Mouse (Mus musculus): ENCODE measurements around the gene Psma6. TPM values are rescaled to one million over a fixed set of nuclear protein-coding genes. Genes with fewer than 3 reads are reported as not detected.
A peak's percentile ranks its signal among the peaks of the same experiment; 100 is the strongest.

Gene Psma6
- polyA plus RNA-seq, 1 experiment from 2014 or later = 433 TPM

GRCm38 (mm10) chr12:55365083-55365482 is 18.9 kb upstream of the Psma6 start:
- WGBS = 72% methylated on average over 2 of the region's 2 CpGs
- ATAC-seq (replicated peaks; ENCODE audit: low FRiP score, low TSS enrichment, low read depth) (no peak), DNase-seq (ENCODE audit: low spot score) (no peak)
- H3K9me3 ChIP-seq (ENCODE audit: control insufficient read depth, low read length) = no peaks in the 10 kb centered on the region
- no peaks in the 10 kb centered on the region for H3K27me3 ChIP-seq (replicated peaks; ENCODE audit: control insufficient read depth, insufficient read depth, low read length)
- no peak overlapping the region for H3K4me3 ChIP-seq (ENCODE audit: low read depth, low read length)
- H3K27ac ChIP-seq (ENCODE audit: low read depth) = no peak overlapping the region
- no peak overlapping the region for H3K9ac ChIP-seq (ENCODE audit: low read length)
- H3K4me1 ChIP-seq (replicated peaks; ENCODE audit: control insufficient read depth, insufficient read depth, low read length) = no peaks in the 10 kb centered on the region
- no peak overlapping the region for H3K4me2 ChIP-seq (ENCODE audit: low read length)
- no peaks in the 10 kb centered on the region for H3K36me3 ChIP-seq (ENCODE audit: control insufficient read depth, insufficient read depth, low read length)

GRCm38 (mm10) chr12:55372424-55373055 is 11.5 kb upstream of the Psma6 start:
- H3K27ac ChIP-seq (ENCODE audit: low read depth) = no peak overlapping the region
- H3K4me1 ChIP-seq (replicated peaks; ENCODE audit: control insufficient read depth, insufficient read depth, low read length) = no peaks in the 10 kb centered on the region
- 84% methylated on average over 3 of the region's 3 CpGs for WGBS
- H3K9me3 ChIP-seq (ENCODE audit: control insufficient read depth, low read length) = no peaks in the 10 kb centered on the region
- ATAC-seq (replicated peaks; ENCODE audit: low FRiP score, low TSS enrichment, low read depth) (no peak), DNase-seq (ENCODE audit: low spot score) (no peak)
- no peak overlapping the region for H3K4me2 ChIP-seq (ENCODE audit: low read length)
- H3K27me3 ChIP-seq (replicated peaks; ENCODE audit: control insufficient read depth, insufficient read depth, low read length) = no peaks in the 10 kb centered on the region
- H3K36me3 ChIP-seq (ENCODE audit: control insufficient read depth, insufficient read depth, low read length) = no peaks in the 10 kb centered on the region
- H3K4me3 ChIP-seq (ENCODE audit: low read depth, low read length) = no peak overlapping the region
- H3K9ac ChIP-seq (ENCODE audit: low read length) = no peak overlapping the region

GRCm38 (mm10) chr12:55376956-55377609 is 6.9 kb upstream of the Psma6 start:
- H3K27me3 ChIP-seq (replicated peaks; ENCODE audit: control insufficient read depth, insufficient read depth, low read length) = no peaks in the 10 kb centered on the region
- H3K27ac ChIP-seq (ENCODE audit: low read depth) = 0 out of 2 replicates have a peak overlapping the region, but pooled peaks have one; percentile 2
- no peaks in the 10 kb centered on the region for H3K4me1 ChIP-seq (replicated peaks; ENCODE audit: control insufficient read depth, insufficient read depth, low read length)
- no peaks in the 10 kb centered on the region for H3K9me3 ChIP-seq (ENCODE audit: control insufficient read depth, low read length)
- no peak overlapping the region for H3K4me2 ChIP-seq (ENCODE audit: low read length)
- ATAC-seq (replicated peaks; ENCODE audit: low FRiP score, low TSS enrichment, low read depth) = no peak
- H3K9ac ChIP-seq (ENCODE audit: low read length) = no peak overlapping the region
- peaks cover 13% of the 10 kb centered on the region for H3K36me3 ChIP-seq (ENCODE audit: control insufficient read depth, insufficient read depth, low read length)
- WGBS = 80% methylated on average over 16 of the region's 16 CpGs
- no peak for DNase-seq (ENCODE audit: low spot score)
- no peak overlapping the region for H3K4me3 ChIP-seq (ENCODE audit: low read depth, low read length)

GRCm38 (mm10) chr12:55377610-55377980 is 6.4 kb upstream of the Psma6 start:
- Histone ChIP-seq H3K27ac (ENCODE audit: low read depth) (no peak overlapping the region), H3K4me2 (ENCODE audit: low read length) (no peak overlapping the region), H3K4me1 (replicated peaks; ENCODE audit: control insufficient read depth, insufficient read depth, low read length) (no peaks in the 10 kb centered on the region), H3K9ac (ENCODE audit: low read length) (no peak overlapping the region), H3K27me3 (replicated peaks; ENCODE audit: control insufficient read depth, insufficient read depth, low read length) (no peaks in the 10 kb centered on the region), H3K9me3 (ENCODE audit: control insufficient read depth, low read length) (no peaks in the 10 kb centered on the region), H3K4me3 (ENCODE audit: low read depth, low read length) (no peak overlapping the region), H3K36me3 (ENCODE audit: control insufficient read depth, insufficient read depth, low read length) (peaks cover 14% of the 10 kb centered on the region)
- no peak for ATAC-seq (replicated peaks; ENCODE audit: low FRiP score, low TSS enrichment, low read depth)
- no peak for DNase-seq (ENCODE audit: low spot score)
- 69% methylated on average over 6 of the region's 6 CpGs for WGBS

DNA sequence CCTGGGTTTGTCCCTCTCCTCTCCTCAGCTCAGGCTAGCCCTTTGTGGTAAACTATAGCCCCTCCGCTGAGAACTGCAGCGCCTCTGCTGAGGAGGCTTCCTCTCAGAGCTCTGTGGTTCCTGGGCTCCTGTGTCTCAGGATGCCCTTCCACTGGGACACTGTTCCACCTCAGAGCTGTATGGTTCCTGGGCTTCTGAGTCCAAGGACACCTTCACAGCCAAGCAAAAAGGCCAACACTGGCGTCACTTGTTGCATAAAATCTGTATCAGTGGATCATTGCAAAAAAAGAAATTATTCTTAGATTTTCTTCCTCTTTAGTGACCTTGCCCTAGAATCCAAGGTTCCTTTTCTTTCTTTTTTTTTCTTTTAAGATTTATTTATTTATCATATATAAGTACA is 804 bp downstream of the Psma6 start:
- no peak for ATAC-seq (replicated peaks; ENCODE audit: low FRiP score, low TSS enrichment, low read depth)
- peaks cover 3% of the 10 kb centered on the region; the same call in 1 of the 2 replicates for H3K36me3 ChIP-seq (ENCODE audit: control insufficient read depth, insufficient read depth, low read length)
- no peak overlapping the region for H3K27ac ChIP-seq (ENCODE audit: low read depth)
- H3K27me3 ChIP-seq (replicated peaks; ENCODE audit: control insufficient read depth, insufficient read depth, low read length) = no peaks in the 10 kb centered on the region
- no peak overlapping the region for H3K4me2 ChIP-seq (ENCODE audit: low read length)
- no peak for DNase-seq (ENCODE audit: low spot score)
- H3K9ac ChIP-seq (ENCODE audit: low read length) = no peak overlapping the region
- no peak overlapping the region for H3K4me3 ChIP-seq (ENCODE audit: low read depth, low read length)
- no peaks in the 10 kb centered on the region for H3K9me3 ChIP-seq (ENCODE audit: control insufficient read depth, low read length)
- H3K4me1 ChIP-seq (replicated peaks; ENCODE audit: control insufficient read depth, insufficient read depth, low read length) = no peaks in the 10 kb centered on the region
- WGBS = 85% methylated on average over 3 of the region's 3 CpGs

DNA sequence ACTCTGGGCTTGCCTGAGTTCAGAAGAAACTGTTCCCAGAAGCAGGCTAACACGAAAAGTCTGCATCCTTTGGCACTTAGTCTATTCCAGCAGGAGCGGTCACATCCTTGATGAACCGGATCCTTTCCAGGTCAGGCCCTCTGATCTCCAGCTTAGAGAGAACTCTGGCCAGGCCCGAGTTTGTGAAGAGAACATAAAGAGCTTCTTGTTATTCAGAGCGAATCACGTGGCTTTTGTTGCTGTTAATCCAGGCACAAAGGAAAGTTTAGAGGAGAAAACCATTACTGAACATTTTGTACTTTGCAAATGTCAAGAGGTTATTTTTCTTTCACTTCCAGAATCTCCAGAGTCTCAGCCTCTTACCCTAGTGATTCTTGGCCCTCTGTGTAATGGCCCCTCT is 1.9 kb downstream of the Psma6 start:
- no peak for ATAC-seq (replicated peaks; ENCODE audit: low FRiP score, low TSS enrichment, low read depth)
- no peak overlapping the region for H3K4me2 ChIP-seq (ENCODE audit: low read length)
- H3K27ac ChIP-seq (ENCODE audit: low read depth) = no peak overlapping the region
- no peaks in the 10 kb centered on the region for H3K27me3 ChIP-seq (replicated peaks; ENCODE audit: control insufficient read depth, insufficient read depth, low read length)
- H3K4me1 ChIP-seq (replicated peaks; ENCODE audit: control insufficient read depth, insufficient read depth, low read length) = no peaks in the 10 kb centered on the region
- no peak overlapping the region for H3K4me3 ChIP-seq (ENCODE audit: low read depth, low read length)
- no peak overlapping the region for H3K9ac ChIP-seq (ENCODE audit: low read length)
- H3K36me3 ChIP-seq (ENCODE audit: control insufficient read depth, insufficient read depth, low read length) = peaks cover 3% of the 10 kb centered on the region; the same call in 1 of the 2 replicates
- no peak for DNase-seq (ENCODE audit: low spot score)
- no peaks in the 10 kb centered on the region for H3K9me3 ChIP-seq (ENCODE audit: control insufficient read depth, low read length)
- 64% methylated on average over 6 of the region's 6 CpGs for WGBS

GRCm38 (mm10) chr12:55386456-55386855 is 2.4 kb downstream of the Psma6 start:
- H3K9me3 ChIP-seq (ENCODE audit: control insufficient read depth, low read length) = no peaks in the 10 kb centered on the region
- DNase-seq (ENCODE audit: low spot score) = no peak
- no peaks in the 10 kb centered on the region for H3K4me1 ChIP-seq (replicated peaks; ENCODE audit: control insufficient read depth, insufficient read depth, low read length)
- H3K27me3 ChIP-seq (replicated peaks; ENCODE audit: control insufficient read depth, insufficient read depth, low read length) = no peaks in the 10 kb centered on the region
- WGBS = 72% methylated on average over 9 of the region's 9 CpGs
- ATAC-seq (replicated peaks; ENCODE audit: low FRiP score, low TSS enrichment, low read depth) = no peak
- peaks cover 3% of the 10 kb centered on the region; the same call in 1 of the 2 replicates for H3K36me3 ChIP-seq (ENCODE audit: control insufficient read depth, insufficient read depth, low read length)
- H3K4me2 ChIP-seq (ENCODE audit: low read length) = no peak overlapping the region
- H3K9ac ChIP-seq (ENCODE audit: low read length) = no peak overlapping the region
- no peak overlapping the region for H3K4me3 ChIP-seq (ENCODE audit: low read depth, low read length)
- no peak overlapping the region for H3K27ac ChIP-seq (ENCODE audit: low read depth)

DNA sequence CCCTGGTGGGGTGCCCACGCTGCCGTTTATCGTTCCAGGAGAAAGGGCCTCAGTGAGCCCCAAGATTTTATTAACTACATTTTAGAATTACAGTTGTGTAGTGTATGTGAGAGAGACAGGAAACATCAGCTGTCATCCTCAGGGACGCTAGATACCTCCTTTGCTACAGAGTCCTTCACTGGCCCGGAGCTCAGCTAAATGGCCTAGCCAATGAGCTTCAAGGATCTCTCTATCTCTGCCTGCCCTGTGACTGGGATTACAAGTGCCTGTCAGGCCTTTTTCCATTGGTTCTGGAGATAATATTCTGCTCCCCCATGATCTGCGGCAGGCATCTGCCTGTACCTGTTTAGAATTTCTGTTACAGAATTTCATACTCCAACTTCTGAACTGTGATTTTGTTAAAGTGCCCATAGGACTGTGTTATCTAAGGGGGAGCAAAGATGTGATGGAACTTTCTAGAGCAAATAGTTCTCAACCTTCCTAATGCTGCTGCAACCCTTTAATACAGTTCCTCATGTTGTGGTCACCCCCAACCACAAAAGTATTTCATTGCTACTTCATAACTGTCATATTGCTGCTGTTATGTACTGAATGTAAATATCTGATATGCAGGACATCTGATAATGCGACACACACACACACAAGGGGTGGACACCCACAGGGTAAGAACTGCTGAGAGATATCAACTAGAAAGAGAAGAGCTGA is 3.2 kb downstream of the Psma6 start:
- no peaks in the 10 kb centered on the region for H3K4me1 ChIP-seq (replicated peaks; ENCODE audit: control insufficient read depth, insufficient read depth, low read length)
- ATAC-seq (replicated peaks; ENCODE audit: low FRiP score, low TSS enrichment, low read depth) (no peak), DNase-seq (ENCODE audit: low spot score) (no peak)
- no peaks in the 10 kb centered on the region for H3K27me3 ChIP-seq (replicated peaks; ENCODE audit: control insufficient read depth, insufficient read depth, low read length)
- H3K36me3 ChIP-seq (ENCODE audit: control insufficient read depth, insufficient read depth, low read length) = no peaks in the 10 kb centered on the region
- no peaks in the 10 kb centered on the region for H3K9me3 ChIP-seq (ENCODE audit: control insufficient read depth, low read length)
- no peak overlapping the region for H3K9ac ChIP-seq (ENCODE audit: low read length)
- no peak overlapping the region for H3K4me3 ChIP-seq (ENCODE audit: low read depth, low read length)
- WGBS = 78% methylated on average over 7 of the region's 7 CpGs
- H3K27ac ChIP-seq (ENCODE audit: low read depth) = no peak overlapping the region
- no peak overlapping the region for H3K4me2 ChIP-seq (ENCODE audit: low read length)

Measured in intestine, embryonic 14.5 days (tissue).